26 mouse cellular contexts compared by ENCODE assay signal in genomic region chr7:104613655-104614054, GRCm38 (mm10). TPM values are rescaled to one million over a fixed set of nuclear protein-coding genes. Genes with fewer than 3 reads are reported as not detected.
DNase-seq lines count a peak whose midpoint lies in the region; ATAC-seq lines count a peak whose summit lies in the region.
"Had no signal": no experiment of that assay in that cellular context is flagged by ENCODE, and none has a peak within 500 bp of the region (broad histone marks: within the 10 kb centered on the region; RNA-seq: fewer than 3 reads in every experiment).

Gene Olfr656 (plus strand): TSS chr7:104613955.

- H3K4me2 ChIP-seq in kidney, embryonic 16.5 days (replicated peaks; ENCODE audit: low read depth, low read length) = no peak within 1 kb of the TSS

- no peak within 1 kb of the TSS for H3K9ac ChIP-seq in kidney, embryonic 16.5 days (replicated peaks; ENCODE audit: low read length)

- ATAC-seq in kidney, embryonic 16.5 days (ENCODE audit: low FRiP score, low TSS enrichment) = no peak
- ATAC-seq: activated CD4-positive, CD25-positive, alpha-beta regulatory T cell, adult 4 months; CD4-positive, CD25-positive, alpha-beta regulatory T cell, adult 4 months; Patski had no signal

- no peak within 1 kb of the TSS for H3K27ac ChIP-seq in kidney, embryonic 16.5 days (ENCODE audit: low read length)

- H3K36me3 ChIP-seq in kidney, embryonic 16.5 days (ENCODE audit: insufficient read depth, low read length) = no peaks in the 10 kb centered on the region
- H3K36me3 ChIP-seq: G1E had no signal

- H3K27me3 ChIP-seq in kidney, embryonic 16.5 days (ENCODE audit: insufficient read depth, low read length) = no peaks in the 10 kb centered on the region
- H3K27me3 ChIP-seq: CH12.LX, Patski had no signal

- WGBS in kidney, embryonic 16.5 days = 83% methylated on average over 4 of the region's 4 CpGs

- H3K9me3 ChIP-seq in kidney, embryonic 16.5 days (ENCODE audit: low read length) = no peaks in the 10 kb centered on the region
- H3K9me3 ChIP-seq: G1E had no signal

- H3K4me1 ChIP-seq in kidney, embryonic 16.5 days (ENCODE audit: insufficient read depth, low read length) = no peaks in the 10 kb centered on the region

- DNase-seq in 3T3-L1 (ENCODE audit: low read depth, low spot score) (peak; percentile 40), NIH3T3 (ENCODE audit: low read depth) (peak; percentile 4), adipocyte (ENCODE audit: low spot score) (peak; percentile 2)
- no peak for DNase-seq in kidney, adult 18-20 months
- no peak for DNase-seq in lung, postnatal 10 days
- DNase-seq: adrenal gland, adult 2 months; adrenal gland, adult 8-10 months; adrenal gland, postnatal 10 days; adrenal gland, postnatal 14 days; adrenal gland, postnatal 25 days; adrenal gland, postnatal 36 days; B cell, adult 2 months; cerebellum, adult 11 months; cerebellum, adult 11-12 months; cerebellum, adult 18-20 months; cerebellum, adult 2 months; cerebellum, adult 8-10 months; cerebellum, adult 9-10 months had no signal

- no peak within 1 kb of the TSS for H3K4me3 ChIP-seq in kidney, embryonic 16.5 days (ENCODE audit: low read length)

RNA-seq across cellular contexts. Expression of gene Olfr656, which starts in this region (rescaled TPM):
- polyA plus RNA-seq in kidney, embryonic 16.5 days (2015; fragmentation: Nextera tagmentation; extraction: Ambion mirVana) = not detected in 2 replicates
- polyA plus RNA-seq: activated CD4-positive, CD25-positive, alpha-beta regulatory T cell, adult 4 months; adrenal gland, adult 2 months; brain, embryonic 14.5 days; C2C12; CD4-positive, CD25-positive, alpha-beta regulatory T cell, adult 4 months; cerebellum, adult 2 months; G1E; Patski had no signal

Comparison
In these comparisons a context has a peak if more than half of its experiments do, and no peak if none do; other contexts are left out.
1. DNase-seq: peak in 3T3-L1 (single experiment), NIH3T3 (single experiment) and adipocyte (single experiment); none in kidney, adult 18-20 months (single experiment) and lung, postnatal 10 days (single experiment).